Mouse (Mus musculus) gastrocnemius, adult 2 months (tissue): ENCODE results near the gene Tgfb1i1. TPM values are rescaled to one million over a fixed set of nuclear protein-coding genes. Genes with fewer than 3 reads are reported as not detected.

ENCODE experiments used
- DNase-seq: peaks from one replicate; pipeline ENCODE4 v3.0.0; 2022
- H3K27ac ChIP-seq: fragments of 200-600 bp; 2 replicates; pipeline ENCODE4 v1.8.1; 2022; ENCODE audit warnings: mild to moderate bottlenecking
- H3K4me3 ChIP-seq: fragments of 200-600 bp; 2 replicates; pipeline ENCODE4 v1.8.1; 2022; ENCODE audit warnings: mild to moderate bottlenecking, moderate library complexity
- CTCF ChIP-seq: fragments of 200-600 bp; IDR thresholded peaks from 2 replicates; pipeline ENCODE4 v1.8.1; 2022; ENCODE audit warnings: antibody characterized with exemption, mild to moderate bottlenecking, moderate library complexity
- intact Hi-C: fragments of 180-260 bp; cut with DNase I; formaldehyde crosslinking; loops from one replicate; pipeline ENCODE4 v1.15.1; 2025
- long read RNA-seq, 2 experiments: library from polyadenylated mRNA; stranded (forward); transcript quantifications; one replicate each; pipeline ENCODE4 v2.0.0; 2021
- total RNA-seq, 2 experiments: library from RNA; stranded (reverse); gene quantifications; 2 replicates each; pipeline ENCODE4 v1.2.3; 2021

Gene Tgfb1i1
- 1 to 10 TPM; 5.2 to 7.6 TPM for total RNA-seq
- long read RNA-seq, experiment 1, transcript Tgfb1i1-207 (11 exons, 1,746 nt): major isoform, 6 of 14 reads
- long read RNA-seq, experiment 1, transcript Tgfb1i1-204 (10 exons, 3,788 nt): major isoform, 6 of 14 reads
- long read RNA-seq, experiment 1, partial matches to known transcripts: 0 of 14 reads
- long read RNA-seq, experiment 1, other reads (novel, unspliced or antisense): 2 of 14 reads
- long read RNA-seq, experiment 2, partial matches to known transcripts: 1 of 4 reads
- long read RNA-seq, experiment 2, other reads (novel, unspliced or antisense): 0 of 4 reads

DNA sequence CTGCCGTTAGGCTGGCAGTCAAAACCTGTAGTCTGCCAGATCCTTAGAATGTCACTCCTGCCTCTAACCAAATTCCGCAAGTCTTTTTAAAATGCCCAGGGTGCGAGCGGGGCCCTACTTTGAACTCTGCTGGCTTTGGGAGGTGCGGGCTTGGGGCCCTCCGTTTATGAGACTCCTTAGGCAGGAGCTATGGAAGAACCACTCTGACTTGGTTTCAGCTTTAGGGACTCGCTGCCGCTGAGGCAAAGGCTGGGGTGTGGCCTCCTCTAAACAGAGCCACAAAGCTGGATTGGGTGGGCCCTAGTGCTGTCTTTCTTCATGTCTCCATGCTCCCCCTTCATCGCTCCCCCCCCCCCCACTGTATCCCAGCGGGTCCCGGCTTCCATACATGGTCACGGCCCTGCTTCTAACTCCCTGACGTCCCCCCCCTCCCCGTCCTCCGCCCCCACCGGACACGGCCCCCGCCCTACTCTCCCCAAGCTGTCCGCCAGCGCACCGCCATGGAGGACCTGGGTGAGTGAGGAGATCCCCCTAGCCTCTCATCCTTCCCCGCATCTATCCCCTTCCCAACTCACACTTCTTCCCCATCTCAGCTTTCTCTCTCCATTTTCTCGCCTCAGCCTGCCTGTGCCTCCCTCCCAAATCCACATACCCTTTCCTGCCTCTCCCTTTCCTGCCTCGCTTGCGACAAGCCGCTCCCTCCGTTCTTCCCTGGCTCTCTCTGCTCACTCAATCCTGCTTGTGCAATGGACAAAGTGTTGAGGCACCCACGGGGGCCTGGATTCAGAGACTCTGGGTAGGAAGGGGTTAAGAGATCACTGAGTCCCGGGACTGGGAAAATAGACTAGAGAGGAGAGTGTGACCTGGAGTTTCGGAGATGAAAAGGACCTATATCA, at the start of gene Tgfb1i1:
Tgfb1i1 (plus strand) TSS at position 317 of the 896 bp plus-strand sequence.
- intact Hi-C loops: loop anchor here (1.0 to 10.0 kb wide), 4 partner anchors 51 to 461 kb away; partner anchors contain the start of gene BC017158
- no peak for TF ChIP-seq CTCF
- peak within 1 kb of the TSS; percentile 89 for H3K27ac ChIP-seq
- peak within 1 kb of the TSS; percentile 77 for H3K4me3 ChIP-seq
- DNase-seq: peak; percentile 79

DNA sequence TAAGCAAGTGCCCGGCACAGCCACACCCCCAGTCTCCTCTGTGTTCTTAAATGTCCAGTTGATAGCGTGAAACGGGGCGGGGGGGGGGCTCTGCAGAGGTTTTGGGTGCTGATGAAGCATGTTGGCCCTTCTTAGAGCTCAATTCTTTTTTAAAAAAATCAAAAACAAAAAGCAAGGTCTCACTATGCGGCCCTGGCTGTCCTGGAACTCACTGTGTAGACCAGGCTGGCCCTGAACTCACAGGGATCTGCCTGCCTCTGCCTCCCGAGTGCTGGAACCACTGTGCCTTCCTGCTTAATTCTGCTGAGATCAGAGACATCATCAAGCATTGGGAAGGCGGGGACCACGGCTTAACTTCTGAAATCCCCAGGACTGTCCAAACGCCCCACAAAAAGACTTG, 45.0 kb upstream of the Tgfb1i1 start:
- Histone ChIP-seq H3K4me3 (no peak overlapping the region), H3K27ac (no peak overlapping the region)
- intact Hi-C loops: loop anchor here (5.0 to 10.0 kb wide), 3 partner anchors 179 to 427 kb away; partner anchors contain the start of genes Prss8 and Setd1a
- TF ChIP-seq CTCF: no peak
- DNase-seq: no peak

GRCm38 (mm10) chr7:128203071-128203470, 43.5 kb upstream of the Tgfb1i1 start:
- no peak for DNase-seq
- no peak for TF ChIP-seq CTCF
- no peak overlapping the region for H3K4me3 ChIP-seq
- no peak overlapping the region for H3K27ac ChIP-seq
- intact Hi-C loops: loop anchor here (5.0 to 10.0 kb wide), 3 partner anchors 181 to 428 kb away; partner anchors contain the start of genes Prss8 and Setd1a

GRCm38 (mm10) chr7:128204179-128204578, 42.4 kb upstream of the Tgfb1i1 start:
- intact Hi-C loops: loop anchor here (5.0 to 10.0 kb wide), 3 partner anchors 182 to 429 kb away; partner anchors contain the start of genes Prss8 and Setd1a
- TF ChIP-seq CTCF: no peak
- Histone ChIP-seq H3K4me3 (peak overlapping the region; percentile 81), H3K27ac (peak overlapping the region; percentile 99)
- no peak for DNase-seq

GRCm38 (mm10) chr7:128205695-128206094, 40.9 kb upstream of the Tgfb1i1 start:
- Histone ChIP-seq H3K4me3 (peak overlapping the region; percentile 81), H3K27ac (peak overlapping the region; percentile 99)
- no peak for TF ChIP-seq CTCF
- peak; percentile 50 for DNase-seq
- intact Hi-C loops: loop anchor here (5.0 to 10.0 kb wide), 3 partner anchors 223 to 431 kb away; partner anchors contain the start of genes Prss8 and Setd1a

GRCm38 (mm10) chr7:128206152-128206551, 40.5 kb upstream of the Tgfb1i1 start, which contains the start of gene Cox6a2:
TSS of gene Cox6a2 (minus strand) at chr7:128206387.
- peak within 1 kb of the TSS; percentile 99 for H3K27ac ChIP-seq
- peak; percentile 71 for DNase-seq
- TF ChIP-seq CTCF: no peak
- intact Hi-C loops: loop anchor here (5.0 to 10.0 kb wide), 3 partner anchors 224 to 431 kb away; partner anchors contain the start of genes Prss8 and Setd1a
- peak within 1 kb of the TSS; percentile 81 for H3K4me3 ChIP-seq

GRCm38 (mm10) chr7:128208187-128208586, 38.4 kb upstream of the Tgfb1i1 start:
- H3K27ac ChIP-seq: peak overlapping the region; percentile 99; the same call in 1 of the 2 replicates
- intact Hi-C loops: loop anchor here (2.0 to 10.0 kb wide), 4 partner anchors 109 to 433 kb away; partner anchors contain the start of genes Prss8 and Setd1a
- no peak overlapping the region for H3K4me3 ChIP-seq
- peak; percentile 46 for DNase-seq
- TF ChIP-seq CTCF: peak; percentile 97

DNA sequence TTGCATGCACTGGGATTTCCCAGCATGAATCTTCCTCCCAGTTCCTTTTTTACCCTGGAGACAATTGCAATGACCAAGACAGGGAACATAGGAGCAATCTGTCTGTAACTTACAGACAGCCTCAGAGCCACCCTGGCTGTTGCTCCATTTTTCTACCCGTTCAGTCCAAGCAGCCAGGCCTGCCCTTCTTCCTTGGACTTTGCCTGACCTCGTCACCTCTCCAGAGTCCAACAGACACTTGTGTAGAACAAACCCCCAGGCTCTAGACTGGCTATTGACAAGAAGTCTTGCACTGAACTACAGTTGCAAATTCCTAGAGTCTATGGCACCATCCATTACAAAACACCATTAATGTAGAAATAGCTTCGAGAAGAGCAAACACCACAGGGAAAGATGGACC, 36.8 kb upstream of the Tgfb1i1 start:
- no peak for TF ChIP-seq CTCF
- intact Hi-C loops: loop anchor here (2.0 to 10.0 kb wide), 4 partner anchors 111 to 435 kb away; partner anchors contain the start of genes Prss8 and Setd1a
- Histone ChIP-seq H3K4me3 (no peak overlapping the region), H3K27ac (no peak overlapping the region)
- DNase-seq: no peak

DNA sequence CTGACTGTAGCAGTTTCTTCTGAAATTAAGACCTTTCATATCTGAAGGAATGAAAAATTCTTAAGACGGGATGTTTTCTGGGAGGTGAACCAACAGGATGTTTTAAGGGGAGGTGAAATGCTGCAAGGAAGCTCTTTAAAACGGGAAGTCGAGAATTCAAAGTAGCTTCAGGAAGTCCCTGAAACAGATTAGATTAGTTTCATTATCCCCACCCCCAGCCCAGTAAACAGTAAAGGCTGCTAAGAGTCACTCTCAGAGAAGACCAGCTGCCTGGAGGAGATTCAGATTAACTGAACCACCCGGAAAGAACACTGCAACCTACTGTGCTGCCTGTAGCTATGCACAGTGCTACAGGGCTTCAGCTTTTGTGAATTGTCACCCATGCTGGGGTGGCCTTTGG, 26.7 kb upstream of the Tgfb1i1 start:
- no peak overlapping the region for H3K4me3 ChIP-seq
- TF ChIP-seq CTCF: no peak
- intact Hi-C loops: no loop called here
- no peak overlapping the region for H3K27ac ChIP-seq
- no peak for DNase-seq

DNA sequence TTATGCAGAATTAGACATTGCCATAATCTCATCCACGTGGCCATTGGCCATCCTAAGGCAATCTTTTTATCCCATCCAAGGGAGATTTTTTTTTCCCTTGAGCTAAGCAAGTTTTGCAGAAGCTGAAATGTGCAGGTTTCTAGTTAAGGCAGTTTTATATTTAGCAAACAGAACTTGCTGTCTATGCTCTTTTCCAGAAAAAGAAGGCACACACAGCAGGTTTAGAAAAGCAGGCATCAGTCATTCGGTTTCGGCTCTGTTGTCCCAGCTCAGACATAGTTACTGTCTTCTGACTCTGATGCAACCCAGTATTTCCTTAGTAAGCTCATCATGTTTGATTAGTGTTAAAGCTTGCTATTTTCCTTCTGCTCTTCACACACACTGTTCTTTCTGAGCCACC, 25.7 kb upstream of the Tgfb1i1 start:
- TF ChIP-seq CTCF: no peak
- H3K4me3 ChIP-seq: no peak overlapping the region
- intact Hi-C loops: no loop called here
- no peak overlapping the region for H3K27ac ChIP-seq
- no peak for DNase-seq

GRCm38 (mm10) chr7:128231741-128232140, 14.9 kb upstream of the Tgfb1i1 start:
- no peak for DNase-seq
- no peak overlapping the region for H3K4me3 ChIP-seq
- no peak for TF ChIP-seq CTCF
- H3K27ac ChIP-seq: no peak overlapping the region
- intact Hi-C loops: no loop called here

DNA sequence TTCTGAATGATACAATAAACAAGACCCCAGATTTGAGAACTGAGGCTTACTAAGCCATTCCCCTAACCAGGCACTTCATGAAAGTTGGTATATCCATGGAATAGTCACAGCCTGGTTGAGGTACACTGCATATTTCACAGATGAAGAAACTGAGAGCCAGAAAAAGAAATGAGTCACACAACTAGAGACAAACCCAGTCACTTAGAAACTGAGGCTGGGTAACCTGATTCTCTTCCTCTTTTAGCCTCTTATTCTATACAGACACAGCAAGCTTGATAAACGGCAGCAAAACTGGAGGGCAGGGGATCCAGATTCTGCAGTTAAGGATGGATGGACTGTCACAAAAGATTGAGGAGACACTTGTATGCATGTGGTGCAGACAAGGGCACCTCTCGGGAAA, 11.8 kb upstream of the Tgfb1i1 start:
- no peak overlapping the region for H3K4me3 ChIP-seq
- TF ChIP-seq CTCF: no peak
- no peak for DNase-seq
- intact Hi-C loops: loop anchor here (5.0 kb wide), 1 partner anchor 228 kb away; the partner anchor contains the start of gene Tial1
- no peak overlapping the region for H3K27ac ChIP-seq
